Mouse (Mus musculus) adipocyte (in vitro differentiated cells): ENCODE data around the gene Tlx1.

ENCODE experiments used
- DNase-seq: peaks from one replicate; pipeline ENCODE4 v3.0.0-alpha.2; 2016; ENCODE audit warnings: low spot score

Tlx1 gene

GRCm38 (mm10) chr19:45150490-45151181 is at the start of gene Tlx1:
Gene Tlx1, plus strand, starts transcription at chr19:45150680.
- DNase-seq, result no peak

DNA sequence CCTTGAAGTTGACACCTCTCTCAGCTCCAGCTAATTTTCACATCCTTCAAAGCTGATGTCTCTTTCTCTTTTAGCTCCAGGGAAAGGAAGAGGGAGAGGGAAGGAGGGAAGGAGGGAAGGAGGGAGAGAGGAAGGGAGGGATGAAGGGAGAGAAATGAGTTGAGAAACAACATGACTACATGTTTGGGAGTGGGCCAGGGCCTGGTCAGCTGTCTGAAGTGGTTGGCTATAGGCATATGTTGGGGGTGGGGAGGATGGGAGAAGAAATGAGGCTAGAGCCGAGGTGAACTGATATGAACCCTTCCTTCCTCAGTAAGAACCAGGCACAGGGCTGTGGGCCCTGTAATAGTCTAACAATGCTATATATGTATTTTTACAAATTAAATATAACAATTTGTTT is 44.9 kb upstream of the Tlx1 start:
- DNase-seq, result peak; percentile 58

DNA sequence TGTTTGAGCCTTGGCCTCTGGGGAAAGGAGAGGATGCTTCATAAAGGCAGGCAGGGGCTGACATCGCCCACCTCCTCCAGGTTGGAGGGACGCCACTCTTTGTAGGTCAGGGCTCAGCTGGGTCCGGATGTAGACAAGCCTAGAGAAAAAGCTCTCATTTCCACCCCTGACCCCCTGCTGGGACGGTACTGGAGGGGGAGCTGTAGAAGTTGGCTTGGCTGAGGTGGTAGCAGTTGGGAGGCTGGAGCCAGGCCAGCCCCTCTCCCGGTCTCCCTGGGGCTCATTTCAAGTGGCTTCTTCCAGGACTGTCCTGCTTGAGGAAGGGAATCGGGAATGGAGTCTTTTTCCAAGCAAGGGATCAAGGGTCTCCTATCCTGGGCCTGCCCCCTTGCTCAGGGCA is 43.8 kb upstream of the Tlx1 start:
- DNase-seq, result no peak

DNA sequence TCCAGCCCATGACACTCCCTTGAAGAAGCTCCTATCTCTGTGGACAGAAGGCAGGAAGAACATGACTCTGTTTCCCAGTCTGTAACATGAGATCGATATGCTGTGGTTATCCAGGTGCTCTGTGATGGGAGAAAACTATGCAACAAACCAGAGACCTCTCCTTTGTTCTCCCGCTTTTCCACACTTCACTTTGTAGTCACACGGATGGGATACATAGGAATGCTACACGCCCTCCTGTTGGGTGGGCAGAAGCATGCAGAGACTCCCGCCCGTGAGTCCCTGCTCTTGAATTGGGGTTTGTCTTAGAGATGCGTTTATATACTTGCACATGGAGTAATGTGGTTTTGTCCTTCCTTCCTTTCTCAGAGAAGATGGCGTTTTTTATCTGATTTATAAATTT is 39.8 kb upstream of the Tlx1 start:
- no peak for DNase-seq

DNA sequence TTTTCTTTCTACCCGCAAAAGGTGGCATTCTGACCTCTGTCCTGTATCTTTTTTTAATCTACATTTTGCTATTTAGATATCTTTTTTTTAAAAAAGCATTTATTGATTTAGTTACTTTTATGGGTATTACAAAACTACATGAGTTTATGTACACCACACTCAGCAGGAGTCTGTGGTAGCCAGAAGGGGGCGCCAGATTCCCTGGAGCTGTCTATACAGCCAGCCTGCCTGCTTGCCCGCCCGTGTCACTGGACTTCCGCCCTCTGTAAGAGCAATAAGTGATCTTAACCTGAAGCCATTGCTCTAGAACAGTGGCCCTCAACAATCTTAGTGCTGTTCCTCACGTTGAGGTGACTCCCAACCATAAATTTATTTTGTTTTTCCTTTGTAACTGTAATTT is 38.0 kb upstream of the Tlx1 start:
- DNase-seq, result no peak

DNA sequence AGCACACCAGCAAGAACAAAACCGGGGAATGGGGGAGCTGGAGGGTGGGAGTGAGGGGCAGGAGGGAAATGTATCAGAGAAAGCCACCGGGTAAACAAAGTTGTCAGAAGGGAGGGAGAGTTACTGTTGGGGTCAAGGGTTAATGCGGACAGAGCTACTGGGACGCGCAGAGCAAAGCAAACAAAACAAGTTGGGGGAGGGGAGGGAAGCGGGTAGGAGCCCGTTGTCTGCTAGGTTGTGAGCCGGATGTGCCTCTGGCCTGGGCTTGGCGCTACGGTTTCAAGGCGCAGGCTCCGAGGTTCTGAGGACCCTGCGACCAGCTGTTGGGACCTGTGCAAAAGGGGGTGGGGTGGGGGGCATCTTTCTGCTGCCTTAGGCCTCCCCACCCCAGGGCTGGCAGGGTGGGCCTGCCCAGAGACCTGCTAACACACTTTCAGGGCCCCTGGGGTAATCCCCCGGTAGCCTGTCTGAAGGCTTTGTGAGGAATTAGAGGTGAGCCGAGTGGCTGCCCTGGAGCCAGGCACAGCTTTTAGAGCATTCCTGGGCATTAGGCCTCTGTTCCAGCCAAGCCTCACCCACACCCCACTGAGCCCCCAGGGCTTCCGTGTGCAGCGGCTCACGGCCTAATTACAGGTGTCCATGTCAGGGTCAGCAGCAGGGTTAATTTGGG is 36.6 kb upstream of the Tlx1 start:
- DNase-seq, result no peak

GRCm38 (mm10) chr19:45114772-45115171 is 35.7 kb upstream of the Tlx1 start:
- DNase-seq, result no peak

- DNase-seq, result peak; percentile 74
Measured at GRCm38 (mm10) chr19:45116798-45117197, 33.7 kb upstream of the Tlx1 start.

DNA sequence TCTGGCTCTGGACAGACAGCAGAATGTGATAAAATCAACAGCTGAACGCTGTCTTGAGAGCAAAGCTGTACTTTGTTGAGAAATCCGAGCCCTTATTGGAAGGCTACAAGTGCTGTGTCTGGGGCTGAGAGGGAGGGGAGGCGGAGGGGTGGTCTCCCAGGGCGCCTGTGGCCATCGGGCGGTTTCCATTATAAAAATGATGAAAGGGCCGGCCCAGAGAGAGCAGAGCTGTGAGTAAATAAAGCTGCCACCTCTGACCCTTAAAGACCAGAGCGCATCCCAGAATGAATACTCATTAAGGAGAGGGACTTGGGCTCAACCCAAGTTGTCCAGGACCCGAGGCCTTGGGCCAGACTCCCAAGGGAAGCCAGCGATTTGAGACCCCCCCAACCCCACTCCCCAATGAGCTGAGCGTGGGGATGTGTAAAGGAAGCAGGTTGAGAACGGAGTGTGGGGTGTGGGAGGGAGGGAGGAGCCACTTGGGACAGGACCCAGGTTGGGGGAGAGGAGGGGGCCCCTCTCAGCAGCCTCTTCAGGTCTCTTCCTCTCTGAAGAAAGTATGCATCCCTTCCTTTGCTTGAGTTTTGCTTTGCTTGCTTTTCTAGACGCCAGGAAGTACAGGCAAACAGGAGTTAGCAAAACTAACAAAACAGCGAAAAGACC is 18.4 kb upstream of the Tlx1 start:
- DNase-seq, result no peak

GRCm38 (mm10) chr19:45142531-45142930 is 7.9 kb upstream of the Tlx1 start:
- no peak for DNase-seq

- DNase-seq, result no peak
Measured at GRCm38 (mm10) chr19:45143214-45143895, 7.1 kb upstream of the Tlx1 start.

DNA sequence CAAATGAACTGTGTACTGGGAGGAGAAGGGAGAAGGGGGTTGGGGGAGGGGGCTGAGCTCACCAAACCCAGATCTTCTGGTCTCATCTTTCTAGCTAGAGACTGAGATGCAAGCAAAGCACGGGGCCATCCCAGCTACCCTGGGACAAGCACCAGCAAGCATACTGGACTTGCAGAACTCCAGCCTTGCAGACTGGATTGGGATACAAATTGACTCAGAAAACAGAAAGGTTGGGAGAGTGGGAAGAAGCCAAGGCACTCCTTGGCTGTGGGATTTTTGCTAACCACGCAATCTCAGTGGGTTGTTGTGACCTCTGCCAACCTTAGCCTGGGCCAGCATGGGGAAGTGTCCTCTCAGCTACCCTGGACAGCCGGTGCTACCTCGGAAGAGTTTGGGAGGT is 3.4 kb upstream of the Tlx1 start:
- no peak for DNase-seq

DNA sequence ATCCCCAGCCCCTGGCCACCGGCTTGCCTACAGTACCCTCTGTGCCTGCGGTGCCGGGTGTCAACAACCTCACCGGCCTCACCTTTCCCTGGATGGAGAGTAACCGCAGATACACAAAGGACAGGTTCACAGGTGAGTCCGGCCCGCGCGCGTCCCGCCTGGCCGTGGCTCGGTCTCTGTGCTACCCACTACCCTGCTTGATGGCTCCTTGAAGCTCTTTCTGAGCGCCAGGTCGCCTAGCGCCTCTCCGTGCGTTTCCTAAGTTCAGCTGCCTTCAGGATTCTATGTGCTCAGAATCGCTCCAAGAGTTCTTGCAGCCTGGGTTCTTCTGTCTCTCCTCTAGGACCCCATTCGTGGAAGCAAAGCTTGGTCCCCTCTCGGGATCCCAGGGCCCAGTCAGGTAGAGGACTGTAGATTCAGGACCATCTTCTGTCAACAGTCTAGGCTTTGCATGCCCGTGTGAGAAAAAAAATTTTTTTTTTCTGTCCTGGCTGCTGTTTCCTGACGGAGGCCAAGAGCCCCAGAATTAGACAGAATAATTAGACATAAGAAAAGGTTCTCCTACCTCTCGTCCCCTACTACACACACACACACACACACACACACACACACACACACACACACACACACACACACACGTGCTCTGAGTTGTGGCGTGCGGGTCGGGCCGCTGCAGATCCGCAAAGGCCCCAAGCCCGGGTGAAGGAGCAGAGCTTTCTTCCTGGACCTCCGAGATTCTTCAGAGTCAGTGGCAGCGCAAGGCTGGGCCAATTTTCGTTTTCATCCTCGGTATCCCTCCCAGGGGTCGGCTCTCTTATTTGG is 1.1 kb downstream of the Tlx1 start:
- DNase-seq, result no peak

DNA sequence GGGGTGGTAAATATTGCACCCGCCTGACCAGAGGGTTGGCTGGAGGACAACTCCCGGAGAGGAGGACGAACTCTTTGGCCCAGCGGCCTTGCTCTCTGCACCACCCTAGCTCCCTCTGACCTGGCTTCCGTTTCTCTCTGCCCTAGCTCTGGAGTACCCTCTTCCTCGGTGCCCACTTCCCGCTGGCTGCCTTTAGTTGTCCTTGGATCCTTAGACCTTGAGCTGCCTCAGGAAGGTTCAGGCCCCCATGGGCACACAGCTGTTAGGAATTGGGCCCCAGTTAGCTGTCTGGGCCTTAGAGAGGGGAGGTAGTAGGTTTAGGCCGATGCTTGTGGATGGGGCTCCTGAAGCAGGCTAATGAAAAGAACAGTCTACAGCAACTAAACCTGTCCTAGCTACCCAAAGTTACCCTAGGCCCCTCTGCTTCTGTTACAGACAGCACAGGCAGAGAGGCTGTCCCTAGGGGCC is 1.7 kb downstream of the Tlx1 start:
- no peak for DNase-seq

DNA sequence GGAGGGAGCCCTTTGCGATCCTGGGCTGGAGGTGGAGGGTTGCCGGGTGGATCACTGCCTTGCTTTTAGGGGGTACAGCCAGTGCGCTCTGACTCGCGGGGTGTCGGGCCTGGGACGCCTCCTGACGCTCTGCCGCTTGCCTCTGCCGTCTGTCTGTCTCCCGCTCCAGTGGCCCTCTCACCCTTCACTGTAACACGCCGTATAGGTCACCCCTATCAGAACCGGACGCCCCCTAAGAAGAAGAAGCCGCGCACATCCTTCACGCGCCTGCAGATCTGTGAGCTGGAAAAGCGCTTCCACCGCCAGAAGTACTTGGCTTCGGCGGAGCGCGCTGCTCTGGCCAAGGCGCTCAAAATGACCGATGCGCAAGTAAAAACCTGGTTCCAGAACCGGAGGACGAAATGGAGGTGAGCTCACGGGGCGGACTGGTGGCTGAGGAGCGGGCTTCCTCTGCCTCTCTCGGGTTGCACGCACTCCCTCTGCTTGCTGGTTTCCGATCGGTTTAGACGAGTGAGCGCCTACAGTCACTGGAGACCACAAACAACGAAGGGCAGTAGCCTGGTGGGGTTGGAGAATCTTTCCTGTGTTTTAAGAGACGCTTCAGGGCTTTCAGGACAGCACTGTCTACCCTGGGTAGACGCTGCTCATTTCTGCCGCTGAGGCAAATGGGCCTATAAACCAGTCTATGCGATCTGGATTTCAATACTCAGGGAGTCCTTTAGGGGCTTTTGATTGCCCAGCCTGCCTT is 3.0 kb downstream of the Tlx1 start:
- no peak for DNase-seq

DNA sequence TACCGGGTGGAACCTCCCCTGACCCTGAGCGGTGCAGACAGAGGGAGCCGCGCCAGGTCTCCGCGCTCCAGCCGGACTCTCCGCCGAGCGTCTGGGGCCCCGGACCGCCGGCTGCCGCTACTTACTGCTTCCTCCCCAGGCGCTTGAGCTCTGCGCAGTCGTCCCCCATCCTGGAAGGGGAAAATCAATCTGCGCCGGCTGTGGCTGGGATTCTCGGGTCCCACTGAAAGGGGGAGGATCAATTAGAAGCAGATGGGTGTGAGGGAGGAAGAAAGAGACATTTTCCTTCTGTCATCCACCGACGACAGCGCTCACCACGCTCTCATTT is 3.5 kb downstream of the Tlx1 start:
- no peak for DNase-seq

DNA sequence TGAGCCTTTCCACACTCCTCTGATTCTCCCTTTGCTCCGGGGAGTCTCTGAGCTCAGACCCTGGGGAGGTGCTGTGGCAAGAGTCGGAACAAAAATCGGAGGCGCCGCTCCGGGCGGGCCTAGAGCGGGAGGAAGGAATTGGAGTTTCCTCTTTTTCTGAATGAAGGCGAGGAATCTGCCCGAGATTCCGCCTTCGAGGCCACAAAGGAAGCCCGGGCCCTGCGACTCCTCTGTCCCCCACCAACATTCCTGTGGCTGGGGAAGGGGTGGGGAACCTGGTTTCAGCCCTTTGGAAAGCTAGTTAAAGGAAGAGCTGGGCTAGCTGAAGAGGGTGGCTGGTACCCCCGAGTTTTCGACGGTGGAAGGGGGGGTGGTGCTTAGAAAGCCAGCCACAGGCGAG is 4.0 kb downstream of the Tlx1 start:
- no peak for DNase-seq

DNA sequence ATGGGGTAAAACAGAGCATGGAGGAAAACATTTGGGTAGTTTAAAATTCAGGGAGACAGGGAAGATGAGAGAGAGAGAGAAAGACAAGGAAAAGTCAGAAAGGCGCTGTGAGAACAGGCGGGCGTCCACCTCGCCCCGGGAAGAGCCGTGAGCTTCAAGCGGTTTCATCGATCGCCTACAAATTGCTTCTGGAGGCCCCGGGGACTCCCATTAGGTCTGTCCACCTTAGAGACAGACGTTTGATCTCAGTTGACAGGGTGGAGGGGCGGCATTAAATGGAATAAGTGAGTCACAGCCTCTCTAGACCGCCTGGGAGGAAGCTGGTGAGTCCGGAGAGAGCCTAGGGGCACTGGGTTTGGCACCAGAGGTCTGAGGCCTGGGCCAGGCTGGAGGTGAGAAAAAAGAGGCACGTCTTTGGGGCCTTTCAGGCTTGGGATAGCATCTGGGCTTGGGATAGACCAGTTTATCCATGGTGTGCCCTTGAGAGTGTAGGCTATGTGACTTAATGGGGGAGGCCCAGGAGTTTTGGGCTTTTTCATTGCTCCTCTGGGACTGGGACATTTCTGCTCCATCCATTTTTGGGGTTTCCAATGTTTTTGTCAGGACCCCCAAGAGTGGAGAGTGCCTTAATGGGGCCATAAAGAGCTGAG is 4.8 kb downstream of the Tlx1 start:
- DNase-seq, result no peak

GRCm38 (mm10) chr19:45155791-45156186 is 5.3 kb downstream of the Tlx1 start:
- DNase-seq, result no peak

- no peak for DNase-seq
Measured at GRCm38 (mm10) chr19:45156381-45156780, 5.9 kb downstream of the Tlx1 start.

GRCm38 (mm10) chr19:45158201-45158600 is 7.7 kb downstream of the Tlx1 start:
- no peak for DNase-seq
